Mouse (Mus musculus) hindbrain, embryonic 11.5 days (tissue): ENCODE measurements around the gene Tmem240. TPM values are rescaled to one million over a fixed set of nuclear protein-coding genes. Genes with fewer than 3 reads are reported as not detected.
A peak's percentile ranks its signal among the peaks of the same experiment; 100 is the strongest.

Experiments used
- ATAC-seq: fragments of 200-750 bp; cut with Nextera tagmentation; 2 replicates; pipeline ENCODE4 v1.8.0; 2017; ENCODE audit warnings: mild to moderate bottlenecking, moderate TSS enrichment, moderate library complexity; ENCODE audit not compliant: low FRiP score
- DNase-seq: peaks from one replicate; pipeline ENCODE4 v3.0.0-alpha.2; 2015; ENCODE audit warnings: low spot score
- H3K27ac ChIP-seq: fragments of 300-500 bp; sonication (generic); 2 replicates; pipeline ENCODE4 v1.5.1; 2014; ENCODE audit warnings: mild to moderate bottlenecking, low read depth, low read length
- H3K27me3 ChIP-seq: fragments of 300-500 bp; sonication (generic); 2 replicates; pipeline ENCODE4 v1.6.1; 2014; ENCODE audit warnings: mild to moderate bottlenecking, low read length, moderate library complexity, mixed read lengths; ENCODE audit not compliant: control insufficient read depth, insufficient read depth
- H3K36me3 ChIP-seq: fragments of 300-500 bp; sonication (generic); 2 replicates; pipeline ENCODE4 v1.6.1; 2014; ENCODE audit warnings: mild to moderate bottlenecking, low read length, moderate library complexity, mixed read lengths; ENCODE audit not compliant: control insufficient read depth, insufficient read depth
- H3K4me1 ChIP-seq: fragments of 300-500 bp; sonication (generic); replicated peaks from 2 replicates; pipeline ENCODE4 v1.6.1; 2014; ENCODE audit warnings: low read length, mixed read lengths; ENCODE audit not compliant: control insufficient read depth, insufficient read depth
- H3K4me2 ChIP-seq: fragments of 300-500 bp; sonication (generic); replicated peaks from 2 replicates; pipeline ENCODE4 v1.6.1; 2014; ENCODE audit warnings: mild to moderate bottlenecking, low read depth, low read length
- H3K4me3 ChIP-seq: fragments of 300-500 bp; sonication (generic); 2 replicates; pipeline ENCODE4 v1.5.1; 2014; ENCODE audit warnings: low read depth, low read length
- H3K9ac ChIP-seq: fragments of 300-500 bp; sonication (generic); 2 replicates; pipeline ENCODE4 v1.6.1; 2014; ENCODE audit warnings: low read depth, low read length
- H3K9me3 ChIP-seq: fragments of 300-500 bp; sonication (generic); 2 replicates; pipeline ENCODE4 v1.6.1; 2016; ENCODE audit warnings: low read length; ENCODE audit not compliant: control insufficient read depth
- WGBS: fragments of 180-500 bp; shearing (Covaris S2); extraction: QIAGEN DNeasy Blood & Tissue Kit; methylation state at CpG from one replicate; pipeline ENCODE4 v1.1.7; 2014; 5-methylcytosine and 5-hydroxymethylcytosine counted together
- polyA plus RNA-seq: library from polyadenylated mRNA; unstranded; fragments of >200 nt; fragmentation: Nextera tagmentation; extraction: Ambion mirVana; gene quantifications from 2 replicates; pipeline ENCODE4 v1.2.1, GENCODE M21; 2014

Gene Tmem240
- polyA plus RNA-seq, 1 experiment from 2014 or later, result 0.91 TPM

- Histone ChIP-seq H3K9me3 (no peaks in the 10 kb centered on the region), H3K9ac (no peak overlapping the region), H3K27ac (no peak overlapping the region), H3K27me3 (no peaks in the 10 kb centered on the region), H3K36me3 (no peaks in the 10 kb centered on the region), H3K4me2 (no peak overlapping the region), H3K4me3 (no peak overlapping the region), H3K4me1 (no peaks in the 10 kb centered on the region)
- WGBS, result 72% methylated on average over 4 of the region's 4 CpGs
- DNase-seq (peak; percentile 15), ATAC-seq (no peak)
Observed at GRCm38 (mm10) chr4:155721668-155722083, 12.9 kb upstream of the Tmem240 start.

- no peak for ATAC-seq
- Histone ChIP-seq H3K27ac (no peak overlapping the region), H3K9me3 (no peaks in the 10 kb centered on the region), H3K4me1 (no peaks in the 10 kb centered on the region), H3K36me3 (0 out of 2 replicates have a peak, but pooled peaks cover under 1% of the 10 kb centered on the region), H3K27me3 (no peaks in the 10 kb centered on the region), H3K9ac (no peak overlapping the region), H3K4me2 (no peak overlapping the region), H3K4me3 (no peak overlapping the region)
- peak; percentile 10 for DNase-seq
- WGBS, result 72% methylated on average over 2 of the region's 2 CpGs
Observed at GRCm38 (mm10) chr4:155727993-155728392, 6.6 kb upstream of the Tmem240 start.

GRCm38 (mm10) chr4:155733267-155733666 is 1.3 kb upstream of the Tmem240 start:
- Histone ChIP-seq H3K4me3 (no peak overlapping the region), H3K9ac (no peak overlapping the region), H3K36me3 (0 out of 2 replicates have a peak, but pooled peaks cover 5% of the 10 kb centered on the region), H3K4me2 (no peak overlapping the region), H3K4me1 (peaks cover 9% of the 10 kb centered on the region; the same call in 1 of the 2 replicates), H3K27ac (no peak overlapping the region), H3K9me3 (no peaks in the 10 kb centered on the region), H3K27me3 (no peaks in the 10 kb centered on the region)
- no peak for DNase-seq
- 85% methylated on average over 10 of the region's 10 CpGs for WGBS
- ATAC-seq, result no peak

- Histone ChIP-seq H3K4me1 (peaks cover 9% of the 10 kb centered on the region; the same call in 1 of the 2 replicates), H3K9ac (peak overlapping the region; percentile 87), H3K36me3 (0 out of 2 replicates have a peak, but pooled peaks cover 5% of the 10 kb centered on the region), H3K4me3 (peak overlapping the region; percentile 66), H3K27ac (peak overlapping the region; percentile 95), H3K9me3 (no peaks in the 10 kb centered on the region), H3K27me3 (no peaks in the 10 kb centered on the region), H3K4me2 (peak overlapping the region; percentile 92)
- 0% methylated on average over 43 of the region's 79 CpGs for WGBS
- peak; percentile 51 for ATAC-seq
- DNase-seq, result peak; percentile 71
Observed at GRCm38 (mm10) chr4:155734951-155735702, 527 bp downstream of the Tmem240 start.

- H3K27ac ChIP-seq, result peak overlapping the region; percentile 95
- ATAC-seq (no peak), DNase-seq (no peak)
- H3K9ac ChIP-seq, result peak overlapping the region; percentile 87
- WGBS, result 71% methylated on average over 5 of the region's 5 CpGs
- peak overlapping the region; percentile 92 for H3K4me2 ChIP-seq
- H3K4me3 ChIP-seq, result peak overlapping the region; percentile 66
- 0 out of 2 replicates have a peak, but pooled peaks cover 5% of the 10 kb centered on the region for H3K36me3 ChIP-seq
- peaks cover 9% of the 10 kb centered on the region; the same call in 1 of the 2 replicates for H3K4me1 ChIP-seq
- no peaks in the 10 kb centered on the region for H3K27me3 ChIP-seq
- no peaks in the 10 kb centered on the region for H3K9me3 ChIP-seq
Observed at GRCm38 (mm10) chr4:155735788-155736187, 1.2 kb downstream of the Tmem240 start.

GRCm38 (mm10) chr4:155736421-155736820 is 1.8 kb downstream of the Tmem240 start:
- 0 out of 2 replicates have a peak, but pooled peaks cover 5% of the 10 kb centered on the region for H3K36me3 ChIP-seq
- 95% methylated on average over 5 of the region's 5 CpGs for WGBS
- H3K9ac ChIP-seq, result no peak overlapping the region
- DNase-seq, result no peak
- H3K4me2 ChIP-seq, result no peak overlapping the region
- ATAC-seq, result no peak
- no peaks in the 10 kb centered on the region for H3K27me3 ChIP-seq
- peaks cover 9% of the 10 kb centered on the region; the same call in 1 of the 2 replicates for H3K4me1 ChIP-seq
- no peak overlapping the region; the same call in 1 of the 2 replicates for H3K4me3 ChIP-seq
- H3K9me3 ChIP-seq, result no peaks in the 10 kb centered on the region
- no peak overlapping the region for H3K27ac ChIP-seq

GRCm38 (mm10) chr4:155738262-155738661 is 3.7 kb downstream of the Tmem240 start:
- H3K27me3 ChIP-seq, result no peaks in the 10 kb centered on the region
- H3K4me2 ChIP-seq, result no peak overlapping the region
- peaks cover 9% of the 10 kb centered on the region; the same call in 1 of the 2 replicates for H3K4me1 ChIP-seq
- H3K27ac ChIP-seq, result no peak overlapping the region
- no peak overlapping the region for H3K4me3 ChIP-seq
- ATAC-seq, result no peak
- 69% methylated on average over 8 of the region's 8 CpGs for WGBS
- 0 out of 2 replicates have a peak, but pooled peaks cover 3% of the 10 kb centered on the region for H3K36me3 ChIP-seq
- no peak for DNase-seq
- no peaks in the 10 kb centered on the region for H3K9me3 ChIP-seq
- H3K9ac ChIP-seq, result no peak overlapping the region

GRCm38 (mm10) chr4:155739152-155739551 is 4.6 kb downstream of the Tmem240 start:
- Histone ChIP-seq H3K36me3 (0 out of 2 replicates have a peak, but pooled peaks cover 3% of the 10 kb centered on the region), H3K27me3 (no peaks in the 10 kb centered on the region), H3K4me3 (no peak overlapping the region), H3K4me2 (no peak overlapping the region), H3K4me1 (peaks cover 7% of the 10 kb centered on the region; the same call in 1 of the 2 replicates), H3K9me3 (no peaks in the 10 kb centered on the region), H3K27ac (no peak overlapping the region), H3K9ac (no peak overlapping the region)
- ATAC-seq, result no peak
- 91% methylated on average over 6 of the region's 6 CpGs for WGBS
- DNase-seq, result no peak
